Mouse (Mus musculus): Measurements from ENCODE around the gene Nrbp1.

DNA sequence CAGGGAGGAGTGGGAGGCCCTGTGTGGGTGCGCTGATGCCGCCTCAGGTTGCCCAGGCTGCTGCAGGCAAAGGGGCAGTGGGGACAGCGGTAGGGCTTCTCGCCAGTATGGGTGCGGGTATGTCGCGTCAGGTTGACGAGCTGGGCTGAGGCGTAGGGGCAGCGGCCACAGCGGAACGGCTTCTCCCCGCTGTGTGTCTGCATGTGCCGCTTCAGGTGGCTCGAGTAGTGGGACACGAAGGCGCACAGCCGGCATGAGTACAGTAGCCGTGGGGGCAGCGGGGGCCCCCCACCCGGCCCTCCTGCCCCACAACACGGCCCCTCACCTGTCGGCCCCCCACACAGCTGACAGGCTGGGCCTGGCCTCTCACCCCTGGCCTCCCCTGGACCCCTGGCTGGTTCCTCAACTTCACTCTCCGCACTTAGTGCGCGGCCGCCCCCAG is 40.3 kb upstream of the Nrbp1 start:
- TF ChIP-seq GATA1 (IDR thresholded peaks at IDR 0.05; ENCODE audit: borderline replicate concordance, low read length) (no peak), FLI1 (IDR thresholded peaks at IDR 0.05; ENCODE audit: low read length) (no peak)
